8 mouse cellular contexts compared by ENCODE assay signal in genomic region chr12:87443700-87444122, GRCm38 (mm10). TPM values are rescaled to one million over a fixed set of nuclear protein-coding genes. Genes with fewer than 3 reads are reported as not detected.
A peak's percentile ranks its signal among the peaks of the same experiment; 100 is the strongest.
DNase-seq lines count a peak whose midpoint lies in the region; ATAC-seq and TF ChIP-seq lines count a peak whose summit lies in the region.

TSS of gene Slirp (plus strand) at chr12:87443896.
TSS of gene Alkbh1 (minus strand) at chr12:87444017.

- peak within 1 kb of the TSS; percentile 89 for H3K9ac ChIP-seq in forebrain, embryonic 12.5 days
- peak within 1 kb of the TSS; percentile 77 for H3K9ac ChIP-seq in heart, postnatal 0 days (replicated peaks; ENCODE audit: low read depth, low read length)
- peak within 1 kb of the TSS; percentile 79 for H3K9ac ChIP-seq in liver, embryonic 16.5 days (ENCODE audit: low read depth, low read length)
- peak within 1 kb of the TSS; percentile 85 for H3K9ac ChIP-seq in neural tube, embryonic 13.5 days

- peak within 1 kb of the TSS; percentile 89 for H3K27ac ChIP-seq in forebrain, embryonic 12.5 days
- peak within 1 kb of the TSS; percentile 86 for H3K27ac ChIP-seq in heart, postnatal 0 days (ENCODE audit: low read depth)
- H3K27ac ChIP-seq in liver, embryonic 16.5 days (ENCODE audit: low read length), result peak within 1 kb of the TSS; percentile 52
- H3K27ac ChIP-seq in neural tube, embryonic 13.5 days (replicated peaks), result peak within 1 kb of the TSS; percentile 85
- H3K27ac ChIP-seq in testis, adult 2 months (ENCODE audit: control insufficient read depth, insufficient read depth, low read depth, low read length), result peak within 1 kb of the TSS; percentile 97

- H3K9me3 ChIP-seq in E14TG2a.4 (ENCODE audit: low read length), result no peaks in the 10 kb centered on the region
- H3K9me3 ChIP-seq in forebrain, embryonic 12.5 days, result no peaks in the 10 kb centered on the region
- no peaks in the 10 kb centered on the region for H3K9me3 ChIP-seq in heart, postnatal 0 days (replicated peaks; ENCODE audit: control insufficient read depth, low read length)
- no peaks in the 10 kb centered on the region for H3K9me3 ChIP-seq in liver, embryonic 16.5 days (replicated peaks; ENCODE audit: control insufficient read depth, low read length)
- no peaks in the 10 kb centered on the region for H3K9me3 ChIP-seq in neural tube, embryonic 13.5 days

- H3K4me2 ChIP-seq in forebrain, embryonic 12.5 days, result peak within 1 kb of the TSS; percentile 77
- peak within 1 kb of the TSS; percentile 82 for H3K4me2 ChIP-seq in heart, postnatal 0 days (ENCODE audit: low read depth, low read length)
- peak within 1 kb of the TSS; percentile 90 for H3K4me2 ChIP-seq in liver, embryonic 16.5 days (ENCODE audit: low read depth, low read length)
- peak within 1 kb of the TSS; percentile 76 for H3K4me2 ChIP-seq in neural tube, embryonic 13.5 days

- peak; percentile 86 for DNase-seq in c-Kit-positive CD71-positive TER-119-positive erythroid progenitor cells, embryonic 14.5 days (ENCODE audit: low spot score)
- peak; percentile 96 for DNase-seq in heart, postnatal 0 days (ENCODE audit: low spot score)
- DNase-seq in kidney, postnatal 4 days, result peak; percentile 93 to 95

- under 1% methylated on average over 28 of the region's 28 CpGs for WGBS in forebrain, embryonic 12.5 days
- WGBS in heart, postnatal 0 days, result under 1% methylated on average over 28 of the region's 28 CpGs
- WGBS in liver, embryonic 16.5 days (ENCODE audit: insufficient replicate concordance), result under 1% methylated on average over 28 of the region's 28 CpGs
- under 1% methylated on average over 28 of the region's 28 CpGs for WGBS in neural tube, embryonic 13.5 days

- H3K36me3 ChIP-seq in E14TG2a.4 (ENCODE audit: insufficient read depth, low read length), result peaks cover 77% of the 10 kb centered on the region
- H3K36me3 ChIP-seq in forebrain, embryonic 12.5 days (replicated peaks), result peaks cover 48% of the 10 kb centered on the region
- H3K36me3 ChIP-seq in heart, postnatal 0 days (replicated peaks; ENCODE audit: control insufficient read depth, insufficient read depth, low read length), result peaks cover 51% of the 10 kb centered on the region
- H3K36me3 ChIP-seq in liver, embryonic 16.5 days (ENCODE audit: control insufficient read depth, insufficient read depth), result peaks cover 22% of the 10 kb centered on the region
- peaks cover 49% of the 10 kb centered on the region for H3K36me3 ChIP-seq in neural tube, embryonic 13.5 days
- no peaks in the 10 kb centered on the region; the same call in none of the 2 replicates for H3K36me3 ChIP-seq in testis, adult 2 months (ENCODE audit: control insufficient read depth, insufficient read depth, low read length)

- TF ChIP-seq CTCF in E14TG2a.4 (conservative IDR thresholded peaks at IDR 0.05; ENCODE audit: low read length), result no peak
- no peak for TF ChIP-seq CTCF in heart, postnatal 0 days (IDR thresholded peaks at IDR 0.05; ENCODE audit: low read depth)
- no peak for TF ChIP-seq CTCF in testis, adult 2 months (IDR thresholded peaks at IDR 0.05; ENCODE audit: control insufficient read depth, insufficient read depth, insufficient replicate concordance, low read depth, low read length)

- H3K27me3 ChIP-seq in E14TG2a.4 (ENCODE audit: insufficient read depth, low read length), result no peaks in the 10 kb centered on the region
- H3K27me3 ChIP-seq in forebrain, embryonic 12.5 days, result no peaks in the 10 kb centered on the region
- no peaks in the 10 kb centered on the region for H3K27me3 ChIP-seq in heart, postnatal 0 days (ENCODE audit: control insufficient read depth, insufficient read depth, low read length)
- H3K27me3 ChIP-seq in liver, embryonic 16.5 days (ENCODE audit: control insufficient read depth, insufficient read depth, low read depth, low read length), result no peaks in the 10 kb centered on the region
- H3K27me3 ChIP-seq in neural tube, embryonic 13.5 days, result no peaks in the 10 kb centered on the region
- H3K27me3 ChIP-seq in testis, adult 2 months (ENCODE audit: control insufficient read depth, insufficient read depth, low read length), result no peaks in the 10 kb centered on the region

- TF ChIP-seq EP300 in heart, postnatal 0 days (IDR thresholded peaks at IDR 0.05; ENCODE audit: low read depth), result 0 out of 2 replicates have a peak, but pooled peaks have one; percentile 35

- peak; percentile 95 for ATAC-seq in forebrain, embryonic 12.5 days (ENCODE audit: low FRiP score)
- peak; percentile 94 for ATAC-seq in heart, postnatal 0 days (ENCODE audit: insufficient read depth, low read depth)
- ATAC-seq in liver, embryonic 16.5 days (ENCODE audit: low read depth), result peak; percentile 87
- ATAC-seq in neural tube, embryonic 13.5 days (ENCODE audit: low read depth), result peak; percentile 96

- peaks cover 57% of the 10 kb centered on the region for H3K4me1 ChIP-seq in E14TG2a.4 (replicated peaks; ENCODE audit: low read depth, low read length)
- H3K4me1 ChIP-seq in forebrain, embryonic 12.5 days, result peaks cover 25% of the 10 kb centered on the region
- peaks cover 19% of the 10 kb centered on the region for H3K4me1 ChIP-seq in heart, postnatal 0 days (ENCODE audit: control insufficient read depth, insufficient read depth)
- H3K4me1 ChIP-seq in liver, embryonic 16.5 days (ENCODE audit: control insufficient read depth, low read depth, low read length), result peaks cover 20% of the 10 kb centered on the region
- peaks cover 28% of the 10 kb centered on the region for H3K4me1 ChIP-seq in neural tube, embryonic 13.5 days (replicated peaks)
- H3K4me1 ChIP-seq in testis, adult 2 months (ENCODE audit: control insufficient read depth, insufficient read depth, low read length), result peaks cover 4% of the 10 kb centered on the region

- peak; percentile 97 for TF ChIP-seq POLR2A in testis, adult 2 months (IDR thresholded peaks at IDR 0.05; ENCODE audit: control insufficient read depth, low read depth, low read length)

- H3K4me3 ChIP-seq in E14TG2a.4 (replicated peaks; ENCODE audit: low read length), result peak within 1 kb of the TSS; percentile 98
- H3K4me3 ChIP-seq in forebrain, embryonic 12.5 days (replicated peaks), result peak within 1 kb of the TSS; percentile 96
- H3K4me3 ChIP-seq in heart, postnatal 0 days (ENCODE audit: low read depth, low read length), result peak within 1 kb of the TSS; percentile 94
- H3K4me3 ChIP-seq in liver, embryonic 16.5 days (ENCODE audit: low read depth, low read length), result peak within 1 kb of the TSS; percentile 78
- peak within 1 kb of the TSS; percentile 74 for H3K4me3 ChIP-seq in neural tube, embryonic 13.5 days
- peak within 1 kb of the TSS; percentile 99 for H3K4me3 ChIP-seq in testis, adult 2 months (ENCODE audit: control insufficient read depth, low read depth, low read length)

RNA-seq across cellular contexts. Expression of gene Slirp, which starts in this region (rescaled TPM):
- polyA plus RNA-seq in forebrain, embryonic 12.5 days (2016; fragmentation: Nextera tagmentation; extraction: Ambion mirVana), result 283 and 293 TPM in 2 replicates
- 123 and 224 TPM in 2 replicates for total RNA-seq in heart, postnatal 0 days (2014; rRNA removed; ENCODE audit: low replicate concordance)
- polyA plus RNA-seq in heart, postnatal 0 days (2015; fragmentation: Nextera tagmentation; extraction: Ambion mirVana), result 288 and 307 TPM in 2 replicates
- 137 and 154 TPM in 2 replicates for polyA plus RNA-seq in liver, embryonic 16.5 days (2015; fragmentation: Nextera tagmentation; extraction: Ambion mirVana)
- polyA plus RNA-seq in neural tube, embryonic 13.5 days (2015; fragmentation: Nextera tagmentation; extraction: Ambion mirVana), result 293 and 311 TPM in 2 replicates
- polyA plus RNA-seq in testis, adult 2 months (2012; rRNA removed), result 38.2 and 41.0 TPM in 2 replicates

RNA-seq across cellular contexts. Expression of gene Alkbh1, which starts in this region (rescaled TPM):
- 48.8 and 55.9 TPM in 2 replicates for polyA plus RNA-seq in forebrain, embryonic 12.5 days (2016; fragmentation: Nextera tagmentation; extraction: Ambion mirVana)
- 26.2 and 26.6 TPM in 2 replicates for total RNA-seq in heart, postnatal 0 days (2014; rRNA removed; ENCODE audit: low replicate concordance)
- 14.3 and 17.7 TPM in 2 replicates for polyA plus RNA-seq in heart, postnatal 0 days (2015; fragmentation: Nextera tagmentation; extraction: Ambion mirVana)
- 17.0 and 17.4 TPM in 2 replicates for polyA plus RNA-seq in liver, embryonic 16.5 days (2015; fragmentation: Nextera tagmentation; extraction: Ambion mirVana)
- polyA plus RNA-seq in neural tube, embryonic 13.5 days (2015; fragmentation: Nextera tagmentation; extraction: Ambion mirVana), result 41.7 and 43.9 TPM in 2 replicates
- 12.8 and 15.0 TPM in 2 replicates for polyA plus RNA-seq in testis, adult 2 months (2012; rRNA removed)

Comparison
In these comparisons a context has a peak if more than half of its experiments do, and no peak if none do; other contexts are left out.
1. Peak in every context shown above with its lines: DNase-seq, ATAC-seq, H3K4me3 ChIP-seq and H3K27ac ChIP-seq.